Mouse (Mus musculus) MEL (cell line): ENCODE data around the gene Adamtsl4. TPM values are rescaled to one million over a fixed set of nuclear protein-coding genes. Genes with fewer than 3 reads are reported as not detected.

Experiments used
- DNase-seq: peaks from one replicate; pipeline ENCODE4 v3.0.0; 2011; ENCODE audit warnings: low read depth, low spot score
- H3K27ac ChIP-seq: 2 replicates; pipeline ENCODE4 v1.5.1; 2012; ENCODE audit warnings: low read depth, mild to moderate bottlenecking, control low read depth, low read length, moderate library complexity; ENCODE audit not compliant: control insufficient read depth
- H3K27me3 ChIP-seq, 2 experiments: fragments of 150-350 bp in 1 of 2; sonication (generic) in 1 of 2; 2 replicates each; pipeline ENCODE4 v1.6.1; 2012; ENCODE audit warnings: low read length in 2 of 2, mild to moderate bottlenecking in 2 of 2, improper control_type of control experiment in 1 of 2, moderate library complexity in 1 of 2; ENCODE audit not compliant: insufficient read depth in 2 of 2, control insufficient read depth in 1 of 2
- H3K36me3 ChIP-seq, 2 experiments: 2 replicates each; pipeline ENCODE4 v1.6.1; 2012 to 2014; ENCODE audit warnings: low read length in 2 of 2, improper control_type of control experiment in 1 of 2, inconsistent platforms in 1 of 2, mild to moderate bottlenecking in 1 of 2; ENCODE audit not compliant: insufficient read depth in 2 of 2, control insufficient read depth in 1 of 2
- H3K4me1 ChIP-seq, 2 experiments: fragments of 150-350 bp in 1 of 2; sonication (generic) in 1 of 2; 2 replicates each; pipeline ENCODE4 v1.6.1; 2012; ENCODE audit warnings: low read length in 2 of 2, improper control_type of control experiment in 1 of 2, mild to moderate bottlenecking in 1 of 2; ENCODE audit not compliant: insufficient read depth in 2 of 2, control insufficient read depth in 1 of 2
- H3K4me3 ChIP-seq, 2 experiments: fragments of 150-350 bp in 1 of 2; sonication (generic) in 1 of 2; 2 replicates each; pipeline ENCODE4 v1.5.1; 2012; ENCODE audit warnings: low read depth in 2 of 2, low read length in 2 of 2, mild to moderate bottlenecking in 2 of 2, moderate library complexity in 2 of 2, control low read depth in 1 of 2, improper control_type of control experiment in 1 of 2; ENCODE audit not compliant: control insufficient read depth in 1 of 2, insufficient read depth in 1 of 2
- H3K79me2 ChIP-seq: 2 replicates; pipeline ENCODE4 v1.6.1; 2012; ENCODE audit warnings: mild to moderate bottlenecking, low read length, moderate library complexity; ENCODE audit not compliant: control insufficient read depth, poor library complexity, insufficient read depth
- H3K9ac ChIP-seq: 2 replicates; pipeline ENCODE4 v1.6.1; 2012; ENCODE audit warnings: low read depth, mild to moderate bottlenecking, control low read depth, low read length, moderate library complexity; ENCODE audit not compliant: control insufficient read depth, poor library complexity, severe bottlenecking
- H3K9me3 ChIP-seq: fragments of 150-350 bp; sonication (generic); replicated peaks from 2 replicates; pipeline ENCODE4 v1.6.1; 2012; ENCODE audit warnings: mild to moderate bottlenecking, low read length, improper control_type of control experiment, moderate library complexity; ENCODE audit not compliant: insufficient read depth
- CHD1 ChIP-seq: IDR thresholded peaks from 2 replicates; pipeline ENCODE4 v1.6.1; 2012; ENCODE audit warnings: low read depth, mild to moderate bottlenecking, inconsistent platforms, low read length, improper control_type of control experiment
- CHD2 ChIP-seq: IDR thresholded peaks from 2 replicates; pipeline ENCODE4 v1.6.1; 2011; ENCODE audit warnings: low read length, improper control_type of control experiment
- CTCF ChIP-seq, 3 experiments: IDR thresholded peaks in 2 of 3; conservative IDR thresholded peaks in 1 of 3; 2 replicates each; pipeline ENCODE4 v1.5.1; 2011 to 2012; ENCODE audit warnings: low read length in 3 of 3, low read depth in 2 of 3, mild to moderate bottlenecking in 2 of 3, improper control_type of control experiment in 1 of 3, inconsistent platforms in 1 of 3, mixed read lengths in 1 of 3, moderate library complexity in 1 of 3; ENCODE audit not compliant: control insufficient read depth in 1 of 3, insufficient read depth in 1 of 3, poor library complexity in 1 of 3, severe bottlenecking in 1 of 3
- E2F4 ChIP-seq: IDR thresholded peaks from 2 replicates; pipeline ENCODE4 v1.6.1; 2011; ENCODE audit warnings: low read depth, low read length, improper control_type of control experiment, borderline replicate concordance
- EP300 ChIP-seq, 2 experiments: IDR thresholded peaks; 2 replicates each; pipeline ENCODE4 v1.6.1; 2011; ENCODE audit warnings: improper control_type of control experiment in 2 of 2, low read length in 2 of 2, low read depth in 1 of 2, mild to moderate bottlenecking in 1 of 2
- GABPA ChIP-seq: IDR thresholded peaks from 2 replicates; pipeline ENCODE4 v1.6.1; 2012; ENCODE audit warnings: low read depth, mild to moderate bottlenecking, inconsistent platforms, low read length, improper control_type of control experiment, moderate library complexity
- GATA1 ChIP-seq: IDR thresholded peaks from 2 replicates; pipeline ENCODE4 v1.6.1; 2011; ENCODE audit warnings: low read depth, low read length, improper control_type of control experiment
- HCFC1 ChIP-seq: IDR thresholded peaks from 2 replicates; pipeline ENCODE4 v1.6.1; 2012; ENCODE audit warnings: low read depth, mild to moderate bottlenecking, inconsistent platforms, low read length, improper control_type of control experiment, moderate library complexity
- JUND ChIP-seq: IDR thresholded peaks from 2 replicates; pipeline ENCODE4 v1.6.1; 2011; ENCODE audit warnings: low read depth, mild to moderate bottlenecking, improper control_type of control experiment, low read length
- MAFK ChIP-seq: IDR thresholded peaks from 2 replicates; pipeline ENCODE4 v1.6.1; 2011; ENCODE audit warnings: low read depth, mild to moderate bottlenecking, low read length, improper control_type of control experiment, borderline replicate concordance
- MAX ChIP-seq: IDR thresholded peaks from 2 replicates; pipeline ENCODE4 v1.6.1; 2011; ENCODE audit warnings: low read length, improper control_type of control experiment
- MAZ ChIP-seq: IDR thresholded peaks from 2 replicates; pipeline ENCODE4 v1.6.1; 2012; ENCODE audit warnings: low read depth, mild to moderate bottlenecking, inconsistent platforms, low read length, improper control_type of control experiment
- MEF2A ChIP-seq: IDR thresholded peaks from 2 replicates; pipeline ENCODE4 v1.6.1; 2014; ENCODE audit warnings: low read depth, mild to moderate bottlenecking, inconsistent platforms, low read length, improper control_type of control experiment; ENCODE audit not compliant: poor library complexity, insufficient replicate concordance, severe bottlenecking; ENCODE audit errors: extremely low read depth
- MXI1 ChIP-seq: IDR thresholded peaks from 2 replicates; pipeline ENCODE4 v1.6.1; 2011; ENCODE audit warnings: mild to moderate bottlenecking, low read depth, low read length, improper control_type of control experiment
- MYB ChIP-seq: IDR thresholded peaks from 2 replicates; pipeline ENCODE4 v1.6.1; 2011; ENCODE audit warnings: mild to moderate bottlenecking, low read depth, low read length, improper control_type of control experiment
- MYC ChIP-seq: IDR thresholded peaks from 2 replicates; pipeline ENCODE4 v1.6.1; 2011; ENCODE audit warnings: low read depth, mild to moderate bottlenecking, low read length, improper control_type of control experiment, moderate library complexity
- NELFE ChIP-seq: IDR thresholded peaks from 2 replicates; pipeline ENCODE4 v1.6.1; 2011; ENCODE audit warnings: low read depth, low read length, improper control_type of control experiment
- NRF1 ChIP-seq: IDR thresholded peaks from 2 replicates; pipeline ENCODE4 v1.6.1; 2014; ENCODE audit warnings: low read depth, mild to moderate bottlenecking, inconsistent platforms, low read length, improper control_type of control experiment, moderate library complexity; ENCODE audit not compliant: poor library complexity, insufficient read depth, severe bottlenecking
- POLR2A ChIP-seq, 2 experiments: IDR thresholded peaks; 2 replicates each; pipeline ENCODE4 v1.6.1; 2011 to 2012; ENCODE audit warnings: low read length in 2 of 2, mild to moderate bottlenecking in 2 of 2, control low read depth in 1 of 2, improper control_type of control experiment in 1 of 2, low read depth in 1 of 2, moderate library complexity in 1 of 2; ENCODE audit not compliant: control insufficient read depth in 1 of 2, insufficient read depth in 1 of 2, poor library complexity in 1 of 2
- POLR2AphosphoS2 ChIP-seq: IDR thresholded peaks from 2 replicates; pipeline ENCODE4 v1.6.1; 2011; ENCODE audit warnings: low read length, improper control_type of control experiment
- POLR2AphosphoS5 ChIP-seq: IDR thresholded peaks from 2 replicates; pipeline ENCODE4 v1.6.1; 2012; ENCODE audit warnings: low read depth, borderline replicate concordance, mild to moderate bottlenecking, inconsistent platforms, low read length, moderate library complexity, mixed read lengths
- RAD21 ChIP-seq: IDR thresholded peaks from 2 replicates; pipeline ENCODE4 v1.6.1; 2011; ENCODE audit warnings: mild to moderate bottlenecking, low read depth, low read length, improper control_type of control experiment
- RCOR1 ChIP-seq: IDR thresholded peaks from 2 replicates; pipeline ENCODE4 v1.6.1; 2012; ENCODE audit warnings: low read depth, mild to moderate bottlenecking, inconsistent platforms, low read length, improper control_type of control experiment
- SIN3A ChIP-seq: IDR thresholded peaks from 2 replicates; pipeline ENCODE4 v1.6.1; 2012; ENCODE audit warnings: low read length, improper control_type of control experiment, inconsistent platforms
- SMC3 ChIP-seq: IDR thresholded peaks from 2 replicates; pipeline ENCODE4 v1.6.1; 2011; ENCODE audit warnings: low read depth, low read length, improper control_type of control experiment
- TAL1 ChIP-seq: IDR thresholded peaks from 2 replicates; pipeline ENCODE4 v1.6.1; 2012; ENCODE audit warnings: mild to moderate bottlenecking, inconsistent platforms, low read length, moderate library complexity, mixed read lengths
- TBP ChIP-seq: IDR thresholded peaks from 2 replicates; pipeline ENCODE4 v1.8.0; 2011; ENCODE audit warnings: low read depth, low read length, improper control_type of control experiment
- TCF12 ChIP-seq: IDR thresholded peaks from 2 replicates; pipeline ENCODE4 v1.6.1; 2014; ENCODE audit warnings: low read depth, mild to moderate bottlenecking, inconsistent platforms, low read length, improper control_type of control experiment, moderate library complexity
- UBTF ChIP-seq: IDR thresholded peaks from 2 replicates; pipeline ENCODE4 v1.6.1; 2012; ENCODE audit warnings: low read depth, mild to moderate bottlenecking, inconsistent platforms, low read length, improper control_type of control experiment, moderate library complexity, borderline replicate concordance; ENCODE audit not compliant: insufficient read depth
- USF1 ChIP-seq: IDR thresholded peaks from 2 replicates; pipeline ENCODE4 v1.6.1; 2014; ENCODE audit warnings: low read depth, mild to moderate bottlenecking, inconsistent platforms, low read length, improper control_type of control experiment, moderate library complexity
- USF2 ChIP-seq, 2 experiments: IDR thresholded peaks; 2 replicates each; pipeline ENCODE4 v1.6.1; 2011 to 2012; ENCODE audit warnings: improper control_type of control experiment in 2 of 2, low read length in 2 of 2, borderline replicate concordance in 1 of 2, inconsistent platforms in 1 of 2, low read depth in 1 of 2, mild to moderate bottlenecking in 1 of 2; ENCODE audit not compliant: insufficient read depth in 1 of 2
- ZC3H11A ChIP-seq: IDR thresholded peaks from 2 replicates; pipeline ENCODE4 v1.6.1; 2012; ENCODE audit warnings: low read depth, mild to moderate bottlenecking, inconsistent platforms, low read length, improper control_type of control experiment
- ZKSCAN1 ChIP-seq: IDR thresholded peaks from 2 replicates; pipeline ENCODE4 v1.6.1; 2012; ENCODE audit warnings: low read depth, mild to moderate bottlenecking, inconsistent platforms, low read length, improper control_type of control experiment, moderate library complexity
- ZMIZ1 ChIP-seq: IDR thresholded peaks from 2 replicates; pipeline ENCODE4 v1.6.1; 2012; ENCODE audit warnings: low read depth, mild to moderate bottlenecking, inconsistent platforms, low read length, improper control_type of control experiment, moderate library complexity
- ZNF384 ChIP-seq: IDR thresholded peaks from 2 replicates; pipeline ENCODE4 v1.6.1; 2012; ENCODE audit warnings: low read depth, mild to moderate bottlenecking, inconsistent platforms, low read length, improper control_type of control experiment
- polyA plus RNA-seq, 2 experiments: library from polyadenylated mRNA; stranded (reverse) in 1 of 2; unstranded in 1 of 2; fragments of >175 nt in 1 of 2; fragments of >200 nt in 1 of 2; gene quantifications; 2 replicates each; pipeline versions ENCODE4 v1.2.1 to v1.2.4; 2012; ENCODE audit warnings: low replicate concordance in 2 of 2, low read depth in 1 of 2; ENCODE audit not compliant: insufficient read length in 2 of 2, insufficient read depth in 1 of 2, missing spikeins in 1 of 2
- total RNA-seq: library from RNA; depleted of rRNA; stranded (reverse); fragments of 300-350 nt; gene quantifications from 2 replicates; pipeline ENCODE4 v1.2.3, GENCODE M21; 2012

The Adamtsl4 gene
- total and polyA plus RNA-seq, 3 experiments = 0.27 to 0.88 TPM; not detected in 1

DNA sequence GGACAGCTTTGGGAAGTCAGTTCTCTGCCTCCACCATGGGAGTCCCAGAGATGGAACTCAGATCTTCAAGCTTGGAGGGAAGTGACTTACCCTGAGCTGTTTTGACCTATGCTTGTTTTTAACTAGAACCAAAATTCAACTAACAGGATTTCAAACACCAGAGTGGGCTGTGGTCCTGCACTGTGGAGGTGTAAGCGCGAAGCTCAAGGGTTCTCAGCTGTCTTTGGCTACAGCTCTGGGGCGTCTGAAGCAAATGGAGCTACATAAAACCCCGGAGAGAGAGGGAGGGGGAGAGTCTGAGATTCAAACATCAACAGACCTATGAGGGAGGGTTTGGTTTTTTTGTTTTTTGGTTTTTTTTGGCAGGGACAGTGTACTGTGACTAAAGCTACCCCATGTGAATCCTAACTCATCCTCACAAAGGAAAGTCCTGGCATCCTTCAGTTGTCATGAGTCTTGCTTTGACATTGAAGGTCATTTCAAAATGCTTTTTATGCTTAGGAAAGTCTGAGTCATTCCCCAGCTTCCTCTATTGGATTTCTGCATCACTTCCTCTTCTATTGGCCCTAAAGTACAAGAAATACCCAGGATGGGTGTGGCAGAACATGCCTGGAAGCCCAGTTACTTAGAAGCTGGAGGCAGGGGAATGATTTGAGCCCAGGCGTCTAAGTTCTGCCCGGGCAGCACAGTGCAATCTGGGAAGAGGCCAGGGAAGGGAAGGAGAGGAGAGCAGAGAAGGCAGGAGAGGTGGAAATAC, 37.3 kb downstream of the Adamtsl4 start:
- Histone ChIP-seq H3K79me2 (no peaks in the 10 kb centered on the region), H3K36me3 (peaks cover 0 to 39% of the 10 kb centered on the region in 2 experiments; a peak in 2 of 4 replicates), H3K4me3 (peak overlapping the region; percentile 0 to 3; a peak in 1 of 4 replicates), H3K27me3 (no peaks in the 10 kb centered on the region), H3K9ac (peak overlapping the region; percentile 47), H3K9me3 (no peaks in the 10 kb centered on the region), H3K27ac (peak overlapping the region; percentile 87), H3K4me1 (peaks cover 21 to 42% of the 10 kb centered on the region in 2 experiments)
- DNase-seq = peak; percentile 99
- TF ChIP-seq UBTF (no peak), MAZ (peak; percentile 71; the same call in 1 of the 2 replicates), MAX (peak; percentile 75), USF1 (no peak), POLR2AphosphoS5 (no peak), MYB (0 out of 2 replicates have a peak, but pooled peaks have one; percentile 28), TCF12 (peak; percentile 45; the same call in 1 of the 2 replicates), ZKSCAN1 (no peak), NRF1 (no peak), SIN3A (peak; percentile 85), RAD21 (no peak; the same call in 1 of the 2 replicates), MYC (peak; percentile 91; the same call in 1 of the 2 replicates), TAL1 (no peak), HCFC1 (peak; percentile 72), USF2 (IDR thresholded peaks at IDR 0.05; ENCODE audit: borderline replicate concordance in 1 of 2, insufficient read depth in 1 of 2, low read depth in 1 of 2, low read length in 2 of 2) (no peak), ZNF384 (no peak), MXI1 (peak; percentile 82), MAFK (0 out of 2 replicates have a peak, but pooled peaks have one; percentile 62), ZC3H11A (no peak), CHD1 (no peak), POLR2AphosphoS2 (peak; percentile 49; the same call in 1 of the 2 replicates), E2F4 (peak; percentile 58; the same call in 1 of the 2 replicates), MEF2A (0 out of 2 replicates have a peak, but pooled peaks have one; percentile 16), ZMIZ1 (peak; percentile 33; the same call in 1 of the 2 replicates), SMC3 (peak; percentile 26; the same call in 1 of the 2 replicates), GABPA (peak; percentile 66; the same call in 1 of the 2 replicates), EP300 (IDR thresholded peaks at IDR 0.05; ENCODE audit: low read depth in 1 of 2, low read length in 2 of 2) (peak; percentile 88 to 99), JUND (peak; percentile 99), GATA1 (peak; percentile 8; the same call in 1 of the 2 replicates), TBP (peak; percentile 54; the same call in 1 of the 2 replicates), CHD2 (peak; percentile 30; the same call in 1 of the 2 replicates), NELFE (peak; percentile 41), RCOR1 (peak; percentile 90), CTCF (IDR thresholded peaks at IDR 0.05 in 2 of 3, conservative IDR thresholded peaks at IDR 0.05 in 1 of 3; ENCODE audit: control insufficient read depth in 1 of 3, insufficient read depth in 1 of 3, low read depth in 2 of 3, low read length in 3 of 3, poor library complexity in 1 of 3, severe bottlenecking in 1 of 3) (no peak), POLR2A (IDR thresholded peaks at IDR 0.05; ENCODE audit: control insufficient read depth in 1 of 2, insufficient read depth in 1 of 2, low read depth in 1 of 2, low read length in 2 of 2, poor library complexity in 1 of 2) (peak in 1 of 2 experiments; percentile 47; a peak in 2 of 4 replicates)
